Mouse (Mus musculus) liver, embryonic 14.5 days (tissue): ENCODE data around the gene Fosl1. TPM values are rescaled to one million over a fixed set of nuclear protein-coding genes. Genes with fewer than 3 reads are reported as not detected.

Source experiments
- ATAC-seq: fragments of 200-750 bp; cut with Nextera tagmentation; 2 replicates; pipeline ENCODE4 v1.8.0; 2017; ENCODE audit warnings: moderate number of reproducible peaks, mild to moderate bottlenecking, moderate library complexity; ENCODE audit not compliant: insufficient read depth
- DNase-seq, 3 experiments: peaks; one replicate each; pipeline ENCODE4 v3.0.0-alpha.2; 2012 to 2013; ENCODE audit warnings: low read depth in 3 of 3, low spot score in 3 of 3
- H3K27ac ChIP-seq: fragments of 300-500 bp; sonication (generic); 2 replicates; pipeline ENCODE4 v1.5.1; 2014; ENCODE audit warnings: moderate library complexity, mild to moderate bottlenecking, control low read depth, inconsistent platforms
- H3K27me3 ChIP-seq: fragments of 300-500 bp; sonication (generic); 2 replicates; pipeline ENCODE4 v1.6.1; 2014; ENCODE audit warnings: mild to moderate bottlenecking, low read length, moderate library complexity; ENCODE audit not compliant: control insufficient read depth, insufficient read depth
- H3K36me3 ChIP-seq: fragments of 300-500 bp; sonication (generic); replicated peaks from 2 replicates; pipeline ENCODE4 v1.6.1; 2014; ENCODE audit warnings: low read depth; ENCODE audit not compliant: control insufficient read depth, insufficient read depth
- H3K4me1 ChIP-seq, 2 experiments: fragments of 200-500 bp in 1 of 2; fragments of 300-500 bp in 1 of 2; sonication (generic) in 1 of 2; replicated peaks; 2 replicates each; pipeline ENCODE4 v1.6.1; 2012 to 2014; ENCODE audit warnings: antibody characterized with exemption in 1 of 2, inconsistent platforms in 1 of 2, low read length in 1 of 2; ENCODE audit not compliant: control insufficient read depth in 2 of 2, insufficient read depth in 2 of 2
- H3K4me2 ChIP-seq: fragments of 300-500 bp; sonication (generic); 2 replicates; pipeline ENCODE4 v1.6.1; 2014; ENCODE audit warnings: low read depth, mild to moderate bottlenecking, control low read depth, moderate library complexity
- H3K4me3 ChIP-seq, 2 experiments: fragments of 200-500 bp in 1 of 2; fragments of 300-500 bp in 1 of 2; sonication (generic) in 1 of 2; 2 replicates each; pipeline ENCODE4 v1.5.1; 2012 to 2014; ENCODE audit warnings: low read depth in 2 of 2, low read length in 2 of 2, mild to moderate bottlenecking in 2 of 2, control low read depth in 1 of 2, inconsistent platforms in 1 of 2, moderate library complexity in 1 of 2; ENCODE audit not compliant: insufficient read depth in 1 of 2
- H3K9ac ChIP-seq: fragments of 300-500 bp; sonication (generic); replicated peaks from 2 replicates; pipeline ENCODE4 v1.6.1; 2014; ENCODE audit warnings: mild to moderate bottlenecking, control low read depth, moderate library complexity
- H3K9me3 ChIP-seq: fragments of 300-500 bp; sonication (generic); 2 replicates; pipeline ENCODE4 v1.6.1; 2016; ENCODE audit warnings: low read length, mixed read lengths; ENCODE audit not compliant: control insufficient read depth
- CTCF ChIP-seq: IDR thresholded peaks from 2 replicates; pipeline ENCODE4 v1.5.1; 2016; ENCODE audit warnings: antibody characterized with exemption, low read depth, control low read depth
- EP300 ChIP-seq: IDR thresholded peaks from 2 replicates; pipeline ENCODE4 v1.6.1; 2016; ENCODE audit warnings: antibody characterized with exemption, low read depth
- WGBS: fragments of 180-500 bp; shearing (Covaris S2); extraction: QIAGEN DNeasy Blood & Tissue Kit; methylation state at CpG from one replicate; pipeline ENCODE4 v1.1.7; 2014; ENCODE audit not compliant: insufficient replicate concordance; 5-methylcytosine and 5-hydroxymethylcytosine counted together
- polyA plus RNA-seq, 2 experiments: library from polyadenylated mRNA; depleted of rRNA in 1 of 2; stranded (reverse) in 1 of 2; unstranded in 1 of 2; fragments of >200 nt; fragmentation: Nextera tagmentation in 1 of 2; extraction: Ambion mirVana in 1 of 2; gene quantifications; 2 replicates each; pipeline versions ENCODE4 v1.2.1 to v1.2.3; 2012 to 2014

Gene Fosl1
- polyA plus RNA-seq, 2 experiments: 0.02 TPM; not detected in 1

GRCm38 (mm10) chr19:5468374-5468773 is 21.0 kb downstream of the Fosl1 start, which contains the start of gene Ctsw:
Gene Ctsw (minus strand): TSS chr19:5468507.
- Histone ChIP-seq H3K9ac (no peak within 1 kb of the TSS), H3K4me3 (no peak within 1 kb of the TSS), H3K27ac (no peak within 1 kb of the TSS), H3K4me2 (no peak within 1 kb of the TSS), H3K9me3 (no peaks in the 10 kb centered on the region), H3K27me3 (peaks cover 3% of the 10 kb centered on the region), H3K4me1 (no peaks in the 10 kb centered on the region), H3K36me3 (no peaks in the 10 kb centered on the region; the same call in none of the 2 replicates)
- ATAC-seq (no peak), DNase-seq (no peak)
- TF ChIP-seq EP300 (no peak), CTCF (no peak)
- 21% methylated on average over 5 of the region's 5 CpGs for WGBS

GRCm38 (mm10) chr19:5471846-5472245 is 24.5 kb downstream of the Fosl1 start:
- DNase-seq: no peak
- peaks cover 0 to 2% of the 10 kb centered on the region in 2 experiments; a peak in 1 of 4 replicates for H3K4me1 ChIP-seq
- H3K9ac ChIP-seq: no peak overlapping the region
- H3K27me3 ChIP-seq: peaks cover 28% of the 10 kb centered on the region
- 53% methylated on average over 5 of the region's 5 CpGs for WGBS
- no peak overlapping the region for H3K4me2 ChIP-seq
- TF ChIP-seq CTCF: no peak
- no peak for TF ChIP-seq EP300
- H3K4me3 ChIP-seq: no peak overlapping the region
- no peak overlapping the region for H3K27ac ChIP-seq
- no peak for ATAC-seq
- H3K9me3 ChIP-seq: no peaks in the 10 kb centered on the region
- no peaks in the 10 kb centered on the region for H3K36me3 ChIP-seq

- Histone ChIP-seq H3K9ac (no peak overlapping the region), H3K4me3 (no peak overlapping the region), H3K36me3 (no peaks in the 10 kb centered on the region), H3K27me3 (peaks cover 28% of the 10 kb centered on the region), H3K4me1 (peaks cover 0 to 2% of the 10 kb centered on the region in 2 experiments; a peak in 1 of 4 replicates), H3K9me3 (no peaks in the 10 kb centered on the region), H3K27ac (no peak overlapping the region), H3K4me2 (no peak overlapping the region)
- 45% methylated on average over 3 of the region's 3 CpGs for WGBS
- TF ChIP-seq EP300: no peak
- peak; percentile 34; the same call in 1 of the 2 replicates for TF ChIP-seq CTCF
- no peak for ATAC-seq
- DNase-seq: no peak
These were observed 25.5 kb downstream of the Fosl1 start for GRCm38 (mm10) chr19:5472857-5473256.

GRCm38 (mm10) chr19:5473720-5474119 is 26.4 kb downstream of the Fosl1 start, which contains the start of gene Efemp2:
Gene Efemp2 (plus strand): TSS chr19:5473954.
- H3K36me3 ChIP-seq: no peaks in the 10 kb centered on the region
- DNase-seq (peak; percentile 34 to 46 (median 38)), ATAC-seq (peak; percentile 65)
- peak within 1 kb of the TSS; percentile 1 for H3K9ac ChIP-seq
- H3K4me3 ChIP-seq: peak within 1 kb of the TSS; percentile 39 to 46
- no peaks in the 10 kb centered on the region for H3K9me3 ChIP-seq
- peak within 1 kb of the TSS; percentile 70 for H3K4me2 ChIP-seq
- TF ChIP-seq CTCF (no peak), EP300 (no peak)
- peaks cover 28% of the 10 kb centered on the region for H3K27me3 ChIP-seq
- WGBS: 5% methylated on average over 22 of the region's 22 CpGs
- H3K27ac ChIP-seq: no peak within 1 kb of the TSS
- peaks cover 0 to 2% of the 10 kb centered on the region in 2 experiments; a peak in 1 of 4 replicates for H3K4me1 ChIP-seq

GRCm38 (mm10) chr19:5474281-5475068 is 27.1 kb downstream of the Fosl1 start:
- no peaks in the 10 kb centered on the region for H3K9me3 ChIP-seq
- no peak for DNase-seq
- WGBS: 2% methylated on average over 49 of the region's 68 CpGs
- peak; percentile 31 for ATAC-seq
- peak overlapping the region; percentile 39 to 46 for H3K4me3 ChIP-seq
- H3K27ac ChIP-seq: no peak overlapping the region
- H3K27me3 ChIP-seq: peaks cover 28% of the 10 kb centered on the region
- H3K4me1 ChIP-seq: peaks cover 0 to 2% of the 10 kb centered on the region in 2 experiments; a peak in 1 of 4 replicates
- TF ChIP-seq EP300 (no peak), CTCF (no peak)
- peak overlapping the region; percentile 70 for H3K4me2 ChIP-seq
- H3K36me3 ChIP-seq: no peaks in the 10 kb centered on the region
- H3K9ac ChIP-seq: peak overlapping the region; percentile 1
